Comparison of ENCODE assay signal across 23 mouse cellular contexts in the genomic region with DNA sequence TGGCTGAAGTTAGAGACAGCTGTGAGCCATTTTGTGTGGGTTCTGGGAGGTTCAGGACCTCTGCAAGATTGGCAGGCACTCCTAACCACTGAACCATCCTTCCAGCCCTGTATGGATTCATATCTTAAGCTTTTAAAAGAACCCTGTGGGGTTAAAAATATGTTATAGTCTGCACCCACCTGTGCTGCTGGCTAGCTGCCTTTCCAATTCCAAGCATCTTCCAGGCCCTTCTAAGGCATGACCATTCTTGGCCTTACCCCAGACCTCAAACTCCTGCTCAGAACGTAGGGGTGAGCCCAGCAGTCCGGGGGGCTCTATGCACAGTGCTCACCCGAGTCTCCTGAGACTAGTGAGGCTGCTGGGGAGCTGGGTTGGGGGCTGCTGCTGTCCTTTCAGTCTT.
A peak's percentile ranks its signal among the peaks of the same experiment; 100 is the strongest.
DNase-seq lines count a peak whose midpoint lies in the region; ATAC-seq and TF ChIP-seq lines count a peak whose summit lies in the region.
"Had no signal": no experiment of that assay in that cellular context is flagged by ENCODE, and none has a peak within 500 bp of the region (broad histone marks: within the 10 kb centered on the region; RNA-seq: fewer than 3 reads in every experiment).

No protein-coding gene starts in this region.

- H3K27ac ChIP-seq in gastrocnemius, adult 2 months: peak overlapping the region; percentile 35; the same call in 1 of the 2 replicates
- peak overlapping the region; percentile 18; the same call in 1 of the 2 replicates for H3K27ac ChIP-seq in intestine, embryonic 15.5 days
- no peak overlapping the region for H3K27ac ChIP-seq in forebrain, embryonic 10.5 days
- H3K27ac ChIP-seq: embryonic facial prominence, embryonic 10.5 days; embryonic facial prominence, embryonic 13.5 days; forebrain, embryonic 13.5 days; hindbrain, embryonic 12.5 days; hindbrain, embryonic 15.5 days had no signal

- WGBS in intestine, embryonic 15.5 days: 80% methylated on average over 3 of the region's 3 CpGs
- 79% methylated on average over 3 of the region's 3 CpGs for WGBS in forebrain, embryonic 10.5 days

- no peak for TF ChIP-seq CTCF in gastrocnemius, adult 2 months (IDR thresholded peaks at IDR 0.05)

- no peaks in the 10 kb centered on the region for H3K27me3 ChIP-seq in intestine, embryonic 15.5 days (replicated peaks)
- H3K27me3 ChIP-seq in myocyte (ENCODE audit: control insufficient read depth, insufficient read depth, insufficient read length): no peaks in the 10 kb centered on the region
- no peaks in the 10 kb centered on the region for H3K27me3 ChIP-seq in forebrain, embryonic 10.5 days (ENCODE audit: poor library complexity, severe bottlenecking)
- H3K27me3 ChIP-seq: embryonic facial prominence, embryonic 13.5 days; forebrain, embryonic 13.5 days; hindbrain, embryonic 12.5 days; hindbrain, embryonic 15.5 days had no signal

- no peak overlapping the region for H3K4me2 ChIP-seq in intestine, embryonic 15.5 days (replicated peaks)
- peak overlapping the region; percentile 18 for H3K4me2 ChIP-seq in myocyte (ENCODE audit: low read depth)
- H3K4me2 ChIP-seq: embryonic facial prominence, embryonic 13.5 days; forebrain, embryonic 13.5 days; heart, embryonic 11.5 days; hindbrain, embryonic 12.5 days; hindbrain, embryonic 15.5 days had no signal

- intact Hi-C loops in gastrocnemius, adult 2 months (cut with DNase I): no loop called here

- H3K79me2 ChIP-seq in myocyte (ENCODE audit: control insufficient read depth, insufficient read depth): peaks cover 24% of the 10 kb centered on the region

- H3K9me3 ChIP-seq in intestine, embryonic 15.5 days: no peaks in the 10 kb centered on the region
- no peaks in the 10 kb centered on the region for H3K9me3 ChIP-seq in forebrain, embryonic 10.5 days
- H3K9me3 ChIP-seq: embryonic facial prominence, embryonic 10.5 days; embryonic facial prominence, embryonic 13.5 days; forebrain, embryonic 13.5 days; hindbrain, embryonic 12.5 days; hindbrain, embryonic 15.5 days had no signal

- no peak for DNase-seq in gastrocnemius, adult 2 months
- no peak for DNase-seq in gastrocnemius, postnatal 25 days
- DNase-seq in forebrain, embryonic 10.5 days (ENCODE audit: extremely low spot score, low spot score): no peak
- no peak for DNase-seq in kidney, adult 11 months
- DNase-seq: adrenal gland, adult 8-10 months; adrenal gland, postnatal 25 days; cerebellum, adult 11-12 months; cerebellum, adult 8-10 months; cerebellum, postnatal 10 days; cerebellum, postnatal 36 days; embryo, embryonic 11 days; forebrain, postnatal 0 days; gastrocnemius, postnatal 10 days had no signal

- ATAC-seq in intestine, embryonic 15.5 days: no peak
- ATAC-seq: activated CD4-positive, CD25-positive, alpha-beta regulatory T cell, adult 4 months; forebrain, embryonic 13.5 days; forebrain, postnatal 0 days had no signal

- no peak overlapping the region for H3K4me3 ChIP-seq in gastrocnemius, adult 2 months
- H3K4me3 ChIP-seq in intestine, embryonic 15.5 days (replicated peaks): no peak overlapping the region
- no peak overlapping the region for H3K4me3 ChIP-seq in myocyte
- H3K4me3 ChIP-seq in forebrain, embryonic 10.5 days: no peak overlapping the region
- H3K4me3 ChIP-seq: embryonic facial prominence, embryonic 10.5 days; embryonic facial prominence, embryonic 13.5 days; erythroblast, embryonic 14.5 days; forebrain, embryonic 13.5 days; hindbrain, embryonic 12.5 days; hindbrain, embryonic 15.5 days had no signal

- no peak for TF ChIP-seq POLR2A in myocyte (IDR thresholded peaks at IDR 0.05; ENCODE audit: insufficient read length, low read depth)

- no peak overlapping the region for H3ac ChIP-seq in myocyte (ENCODE audit: control insufficient read depth, insufficient read length)

- H3K36me3 ChIP-seq in intestine, embryonic 15.5 days: no peaks in the 10 kb centered on the region
- H3K36me3 ChIP-seq in myocyte (ENCODE audit: control insufficient read depth, insufficient read depth): no peaks in the 10 kb centered on the region
- H3K36me3 ChIP-seq in forebrain, embryonic 10.5 days (replicated peaks): peaks cover 15% of the 10 kb centered on the region
- H3K36me3 ChIP-seq: embryonic facial prominence, embryonic 10.5 days had no signal

- H3K4me1 ChIP-seq in intestine, embryonic 15.5 days (replicated peaks): peaks cover 31% of the 10 kb centered on the region
- H3K4me1 ChIP-seq in forebrain, embryonic 10.5 days: no peaks in the 10 kb centered on the region
- H3K4me1 ChIP-seq: embryonic facial prominence, embryonic 10.5 days; forebrain, embryonic 13.5 days; hindbrain, embryonic 12.5 days had no signal

- H3K9ac ChIP-seq in intestine, embryonic 15.5 days: no peak overlapping the region
- H3K9ac ChIP-seq: embryonic facial prominence, embryonic 13.5 days; forebrain, embryonic 13.5 days; forebrain, postnatal 0 days; hindbrain, embryonic 12.5 days; hindbrain, embryonic 15.5 days had no signal

TF ChIP-seq in myocyte, 11 proteins besides CTCF, POLR2A, EP300 and RAD21:
- peak in 2 of 3 experiments; percentile 3 to 59 for TF ChIP-seq MYOD1 (IDR thresholded peaks at IDR 0.05; ENCODE audit: control insufficient read depth in 1 of 3, insufficient read length in 2 of 3, low read depth in 2 of 3)
- TF ChIP-seq E2F4 (IDR thresholded peaks at IDR 0.05; ENCODE audit: insufficient read depth): no peak
- TF ChIP-seq MYOG (IDR thresholded peaks at IDR 0.05; ENCODE audit: control insufficient read depth in 1 of 3, insufficient read depth in 1 of 3, insufficient read length in 2 of 3, low read depth in 2 of 3): peak in 2 of 3 experiments; percentile 29 to 58
- TF ChIP-seq SRF (IDR thresholded peaks at IDR 0.05; ENCODE audit: control insufficient read depth, insufficient read length, low read depth): no peak
